Mouse (Mus musculus) lung, postnatal 14 days (tissue): ENCODE results near the gene Bmf.
"Not testable (repeated sequence)": the region's sequence is repeated elsewhere in the genome, so short reads cannot be mapped to it uniquely, and the experiment has no call there.

Experiments used
- DNase-seq: peaks from one replicate; pipeline ENCODE4 v3.0.0; 2021

Bmf gene

GRCm38 (mm10) chr2:118549507-118550473, at the start of gene Bmf:
Gene Bmf (minus strand): TSS chr2:118549687.
- DNase-seq, result peak; percentile 100

GRCm38 (mm10) chr2:118599087-118599486, 49.6 kb upstream of the Bmf start:
- DNase-seq, result no peak

GRCm38 (mm10) chr2:118597673-118598568, 48.4 kb upstream of the Bmf start, which contains the start of gene Bub1b:
Gene Bub1b (plus strand): TSS chr2:118598211.
- DNase-seq, result peak; percentile 89

GRCm38 (mm10) chr2:118591083-118591482, 41.6 kb upstream of the Bmf start:
- DNase-seq, result no peak

- no peak for DNase-seq
These were observed 38.2 kb upstream of the Bmf start for GRCm38 (mm10) chr2:118587686-118588085.

- peak; percentile 66 for DNase-seq
These were observed 36.5 kb upstream of the Bmf start for GRCm38 (mm10) chr2:118586013-118586412.

- DNase-seq, result no peak
These were observed 23.6 kb upstream of the Bmf start for GRCm38 (mm10) chr2:118573135-118573534.

GRCm38 (mm10) chr2:118572183-118572836, 22.8 kb upstream of the Bmf start:
- DNase-seq, result peak; percentile 16

GRCm38 (mm10) chr2:118570939-118571338, 21.5 kb upstream of the Bmf start:
- DNase-seq, result no peak

GRCm38 (mm10) chr2:118567179-118567578, 17.7 kb upstream of the Bmf start:
- DNase-seq, result no peak

- no peak for DNase-seq
These were observed 12.9 kb upstream of the Bmf start for GRCm38 (mm10) chr2:118562431-118562830.

GRCm38 (mm10) chr2:118562015-118562414, 12.5 kb upstream of the Bmf start:
- no peak for DNase-seq

- no peak for DNase-seq
These were observed 8.9 kb upstream of the Bmf start for GRCm38 (mm10) chr2:118558426-118558825.

- not testable (repeated sequence) for DNase-seq
These were observed 5.0 kb upstream of the Bmf start for GRCm38 (mm10) chr2:118554356-118554990.

GRCm38 (mm10) chr2:118551606-118552005, 2.1 kb upstream of the Bmf start:
- DNase-seq, result no peak

- DNase-seq, result no peak
These were observed 866 bp downstream of the Bmf start for GRCm38 (mm10) chr2:118548421-118549221.

GRCm38 (mm10) chr2:118547541-118548016, 1.9 kb downstream of the Bmf start:
- DNase-seq, result peak; percentile 78

GRCm38 (mm10) chr2:118546798-118547165, 2.7 kb downstream of the Bmf start:
- DNase-seq, result no peak

- no peak for DNase-seq
These were observed 3.2 kb downstream of the Bmf start for GRCm38 (mm10) chr2:118546104-118546797.

GRCm38 (mm10) chr2:118545242-118546103, 4.0 kb downstream of the Bmf start:
- peak; percentile 94 for DNase-seq
